Mouse (Mus musculus) kidney, embryonic 15.5 days (tissue): ENCODE results near the gene Pitpnm2. TPM values are rescaled to one million over a fixed set of nuclear protein-coding genes. Genes with fewer than 3 reads are reported as not detected.

Experiments used
- ATAC-seq: fragments of 200-750 bp; cut with Nextera tagmentation; replicated peaks from 2 replicates; pipeline ENCODE4 v1.8.0; 2017; ENCODE audit warnings: moderate TSS enrichment; ENCODE audit not compliant: low FRiP score
- H3K27ac ChIP-seq: fragments of 300-500 bp; sonication (generic); 2 replicates; pipeline ENCODE4 v1.5.1; 2015; ENCODE audit warnings: mild to moderate bottlenecking, inconsistent platforms
- H3K27me3 ChIP-seq: fragments of 300-500 bp; sonication (generic); 2 replicates; pipeline ENCODE4 v1.6.1; 2015; ENCODE audit warnings: inconsistent platforms
- H3K36me3 ChIP-seq: fragments of 300-500 bp; sonication (generic); 2 replicates; pipeline ENCODE4 v1.6.1; 2015; ENCODE audit warnings: inconsistent platforms
- H3K4me1 ChIP-seq: fragments of 300-500 bp; sonication (generic); 2 replicates; pipeline ENCODE4 v1.6.1; 2015; ENCODE audit warnings: inconsistent platforms
- H3K4me2 ChIP-seq: fragments of 300-500 bp; sonication (generic); 2 replicates; pipeline ENCODE4 v1.6.1; 2015; ENCODE audit warnings: moderate library complexity, mild to moderate bottlenecking, inconsistent platforms
- H3K4me3 ChIP-seq: fragments of 300-500 bp; sonication (generic); replicated peaks from 2 replicates; pipeline ENCODE4 v1.5.1; 2015; ENCODE audit warnings: mild to moderate bottlenecking, inconsistent platforms
- H3K9ac ChIP-seq: fragments of 300-500 bp; sonication (generic); 2 replicates; pipeline ENCODE4 v1.6.1; 2015; ENCODE audit warnings: mild to moderate bottlenecking, inconsistent platforms
- H3K9me3 ChIP-seq: fragments of 300-500 bp; sonication (generic); replicated peaks from 2 replicates; pipeline ENCODE4 v1.6.1; 2016; ENCODE audit warnings: inconsistent platforms
- WGBS: fragments of 180-500 bp; shearing (Covaris S2); methylation state at CpG from one replicate; pipeline ENCODE4 v1.1.7; 2015; ENCODE audit warnings: mixed read lengths; 5-methylcytosine and 5-hydroxymethylcytosine counted together
- polyA plus RNA-seq: library from polyadenylated mRNA; unstranded; fragments of >200 nt; fragmentation: Nextera tagmentation; extraction: Ambion mirVana; gene quantifications from 2 replicates; pipeline ENCODE4 v1.2.1, GENCODE M21; 2015

The Pitpnm2 gene
- polyA plus RNA-seq, 1 experiment from 2014 or later: 3.6 TPM

DNA sequence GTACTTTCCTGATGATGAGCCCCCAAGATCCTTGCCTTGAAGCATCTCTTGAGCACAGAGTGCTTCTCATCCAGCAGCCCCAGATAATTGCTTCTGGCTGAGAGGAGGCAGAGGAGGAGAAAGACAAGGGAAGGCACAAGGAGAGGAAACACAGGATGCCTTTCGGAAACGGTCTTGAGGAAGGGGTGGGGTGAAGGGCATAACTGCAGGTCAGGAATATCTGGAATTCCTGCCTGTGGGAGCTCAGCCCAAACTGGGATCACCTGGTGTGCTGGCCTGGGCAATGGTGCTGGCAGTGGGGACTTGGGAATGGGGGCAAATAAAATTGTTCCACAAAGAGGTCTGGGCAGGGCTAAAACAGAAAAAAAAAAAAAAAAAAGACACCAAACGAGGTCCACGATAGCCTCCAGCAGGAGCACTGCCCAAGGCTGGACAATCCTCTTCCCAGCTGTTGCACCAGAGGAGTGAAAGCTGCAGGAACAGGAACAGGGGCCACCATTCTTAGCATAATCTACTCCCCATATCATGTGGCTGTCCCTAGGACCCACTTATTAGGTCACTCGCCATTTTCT lies 43.7 kb downstream of the Pitpnm2 start:
- H3K9ac ChIP-seq: no peak overlapping the region
- peaks cover 71% of the 10 kb centered on the region for H3K4me1 ChIP-seq

GRCm38 (mm10) chr5:124205211-124205610 lies 44.3 kb downstream of the Pitpnm2 start:
- peaks cover 74% of the 10 kb centered on the region for H3K4me1 ChIP-seq
- no peaks in the 10 kb centered on the region for H3K9me3 ChIP-seq
- H3K27me3 ChIP-seq: no peaks in the 10 kb centered on the region
- no peak overlapping the region for H3K4me2 ChIP-seq
- WGBS: 76% methylated on average over 9 of the region's 9 CpGs
- H3K27ac ChIP-seq: no peak overlapping the region
- no peak overlapping the region for H3K9ac ChIP-seq
- no peak overlapping the region for H3K4me3 ChIP-seq
- ATAC-seq: no peak
- H3K36me3 ChIP-seq: no peaks in the 10 kb centered on the region

More for the DNA sequence above, 43.7 kb downstream of the Pitpnm2 start:
- 33% methylated on average over 5 of the region's 5 CpGs for WGBS
- Histone ChIP-seq H3K4me2 (no peak overlapping the region), H3K9me3 (no peaks in the 10 kb centered on the region), H3K27ac (peak overlapping the region; percentile 76), H3K36me3 (no peaks in the 10 kb centered on the region), H3K27me3 (no peaks in the 10 kb centered on the region), H3K4me3 (no peak overlapping the region)
- ATAC-seq: no peak

GRCm38 (mm10) chr5:124204127-124204794 lies 45.3 kb downstream of the Pitpnm2 start:
- peak overlapping the region; percentile 41; the same call in 1 of the 2 replicates for H3K27ac ChIP-seq
- H3K4me2 ChIP-seq: no peak overlapping the region
- no peaks in the 10 kb centered on the region for H3K9me3 ChIP-seq
- no peaks in the 10 kb centered on the region for H3K27me3 ChIP-seq
- WGBS: 94% methylated on average over 9 of the region's 9 CpGs
- no peak for ATAC-seq
- H3K4me3 ChIP-seq: no peak overlapping the region
- H3K4me1 ChIP-seq: peaks cover 77% of the 10 kb centered on the region
- no peak overlapping the region for H3K9ac ChIP-seq
- no peaks in the 10 kb centered on the region for H3K36me3 ChIP-seq

DNA sequence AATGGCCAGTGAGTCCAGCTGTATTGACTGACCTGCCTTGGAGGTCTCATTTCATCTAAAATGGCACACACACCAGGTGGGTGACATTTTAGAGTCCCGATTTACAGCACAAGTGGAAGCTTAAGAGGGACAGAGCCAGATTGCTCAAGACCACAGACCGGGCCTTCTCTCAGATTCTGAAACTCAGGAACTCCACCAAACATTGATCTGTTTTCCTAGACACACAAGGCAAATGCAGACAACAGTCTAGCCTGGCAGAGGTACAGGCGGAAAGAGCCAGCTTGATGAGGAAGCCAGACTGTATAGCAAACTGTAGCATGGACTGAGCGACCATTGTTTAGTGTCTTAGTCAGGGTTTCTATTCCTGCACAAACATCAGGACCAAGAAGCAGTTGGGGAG lies 46.3 kb downstream of the Pitpnm2 start:
- peaks cover 81% of the 10 kb centered on the region for H3K4me1 ChIP-seq

DNA sequence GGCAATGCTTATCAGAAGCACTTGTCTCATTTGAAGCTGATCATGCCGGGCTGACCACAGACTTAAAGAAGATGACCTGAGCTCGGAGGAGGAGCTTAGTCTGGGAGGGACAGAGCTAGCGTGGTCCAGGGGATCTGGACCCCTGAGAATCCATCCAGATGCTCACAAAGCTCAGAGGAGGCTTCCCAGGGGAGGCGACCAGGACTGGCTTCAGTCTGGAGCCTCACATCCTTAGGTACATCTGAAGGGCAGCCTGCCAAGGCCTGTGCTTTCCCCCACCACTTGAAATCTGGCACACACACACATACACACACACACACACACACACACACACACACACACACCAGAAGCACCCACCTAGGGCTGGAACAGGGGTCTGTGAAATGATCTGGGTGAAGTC lies 47.5 kb downstream of the Pitpnm2 start:
- no peak for ATAC-seq
- peaks cover 73% of the 10 kb centered on the region for H3K4me1 ChIP-seq
- no peaks in the 10 kb centered on the region for H3K9me3 ChIP-seq
- no peak overlapping the region for H3K4me3 ChIP-seq
- no peak overlapping the region for H3K4me2 ChIP-seq
- no peak overlapping the region for H3K9ac ChIP-seq
- no peaks in the 10 kb centered on the region for H3K27me3 ChIP-seq
- H3K27ac ChIP-seq: no peak overlapping the region
- no peaks in the 10 kb centered on the region for H3K36me3 ChIP-seq
- 65% methylated on average over 4 of the region's 4 CpGs for WGBS

More for the DNA sequence above, 46.3 kb downstream of the Pitpnm2 start:
- no peak overlapping the region for H3K4me2 ChIP-seq
- H3K9ac ChIP-seq: no peak overlapping the region
- H3K36me3 ChIP-seq: no peaks in the 10 kb centered on the region
- 79% methylated on average over 4 of the region's 4 CpGs for WGBS
- H3K27ac ChIP-seq: peak overlapping the region; percentile 79
- no peak overlapping the region for H3K4me3 ChIP-seq
- no peaks in the 10 kb centered on the region for H3K9me3 ChIP-seq
- no peak for ATAC-seq
- no peaks in the 10 kb centered on the region for H3K27me3 ChIP-seq

DNA sequence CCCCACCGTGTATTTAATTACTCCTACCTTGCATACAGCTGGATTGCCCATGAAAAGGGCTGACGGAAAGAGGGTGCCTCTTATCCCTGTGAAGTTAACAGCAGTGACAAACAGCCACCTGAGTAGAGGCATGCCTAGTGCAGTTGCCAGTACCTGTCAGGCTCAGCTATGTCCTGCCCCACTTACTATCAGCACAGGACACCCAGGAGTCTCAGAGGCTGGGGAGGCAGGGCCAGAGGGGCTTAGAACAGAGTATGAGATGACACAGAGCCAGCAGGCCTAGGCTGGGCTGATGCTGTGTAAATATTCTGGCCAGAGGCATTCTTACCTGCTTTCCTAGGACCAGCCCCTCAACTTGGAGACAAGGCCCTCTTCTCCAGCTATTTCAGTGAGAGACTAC lies 48.0 kb downstream of the Pitpnm2 start:
- Histone ChIP-seq H3K4me2 (no peak overlapping the region), H3K36me3 (no peaks in the 10 kb centered on the region), H3K27me3 (no peaks in the 10 kb centered on the region), H3K27ac (no peak overlapping the region), H3K9ac (no peak overlapping the region), H3K4me3 (no peak overlapping the region), H3K4me1 (peaks cover 73% of the 10 kb centered on the region), H3K9me3 (no peaks in the 10 kb centered on the region)
- ATAC-seq: no peak
- WGBS: 81% methylated on average over 2 of the region's 2 CpGs

DNA sequence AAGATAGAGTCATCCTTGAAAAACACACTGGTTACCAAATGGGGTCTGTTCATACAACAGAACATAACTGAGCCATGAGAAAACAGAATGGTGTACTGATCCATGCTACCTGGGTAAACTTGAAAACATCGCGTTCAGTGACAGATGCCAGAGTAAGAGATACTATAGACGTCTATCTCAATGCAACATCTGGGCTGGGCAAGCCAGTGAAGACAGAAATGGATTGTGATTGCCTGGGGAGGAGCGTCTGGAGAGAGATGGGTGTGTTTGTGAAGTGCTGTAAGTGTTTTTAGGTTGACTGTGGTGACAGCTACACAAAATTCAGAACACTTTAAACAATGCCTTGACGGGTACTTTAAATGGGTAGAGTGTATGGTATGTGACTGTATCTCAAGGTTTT lies 48.7 kb downstream of the Pitpnm2 start:
- Histone ChIP-seq H3K27me3 (no peaks in the 10 kb centered on the region), H3K9ac (no peak overlapping the region), H3K4me2 (no peak overlapping the region), H3K4me1 (peaks cover 71% of the 10 kb centered on the region), H3K36me3 (no peaks in the 10 kb centered on the region), H3K27ac (no peak overlapping the region), H3K9me3 (no peaks in the 10 kb centered on the region), H3K4me3 (no peak overlapping the region)
- whole genome bisulfite sequencing: 77% methylated on average over 5 of the region's 5 CpGs
- ATAC-seq: no peak

DNA sequence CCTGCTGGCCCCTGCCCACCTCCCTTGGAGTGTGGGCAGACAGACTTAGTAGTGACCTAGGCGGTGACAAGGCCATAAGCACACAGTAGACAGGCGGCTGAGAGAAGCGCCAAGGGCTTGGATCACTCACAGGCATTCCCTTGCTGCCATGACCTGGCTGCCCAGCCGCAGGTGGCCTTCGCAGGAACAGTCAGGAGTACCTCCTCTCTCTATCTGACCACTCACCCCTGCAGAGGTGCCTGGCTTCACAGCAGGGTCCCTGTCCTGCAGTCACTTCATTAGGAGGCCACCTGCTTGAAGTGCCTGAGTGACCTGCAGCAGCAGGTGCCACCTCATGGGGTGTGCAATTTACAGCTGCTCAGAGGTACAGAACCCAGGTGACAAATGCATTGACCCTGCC lies 50.4 kb downstream of the Pitpnm2 start:
- Histone ChIP-seq H3K4me1 (peaks cover 70% of the 10 kb centered on the region), H3K4me3 (no peak overlapping the region), H3K27me3 (no peaks in the 10 kb centered on the region), H3K27ac (no peak overlapping the region), H3K9ac (no peak overlapping the region), H3K9me3 (no peaks in the 10 kb centered on the region), H3K4me2 (no peak overlapping the region), H3K36me3 (no peaks in the 10 kb centered on the region)
- ATAC-seq: no peak
- 77% methylated on average over 5 of the region's 5 CpGs for WGBS

DNA sequence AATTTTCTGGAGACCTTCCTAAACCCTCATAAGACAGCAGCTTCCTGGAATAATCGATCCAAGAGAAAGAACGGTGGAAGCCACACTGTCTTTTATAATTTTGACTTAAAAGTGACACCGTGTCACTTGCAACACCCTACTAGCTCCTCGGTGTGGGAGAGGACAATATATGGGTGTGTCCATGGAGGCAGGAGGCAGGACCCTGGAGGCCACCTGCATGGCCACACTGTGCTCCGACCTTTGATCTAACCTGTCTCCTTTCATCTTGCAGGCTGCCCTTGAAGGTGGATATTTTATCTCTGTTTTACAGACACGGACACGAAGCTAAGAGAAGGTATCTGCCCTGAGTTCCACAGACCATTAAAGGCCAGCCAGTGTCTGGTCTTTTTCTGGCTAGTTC lies 51.1 kb downstream of the Pitpnm2 start:
- H3K4me2 ChIP-seq: no peak overlapping the region
- no peaks in the 10 kb centered on the region for H3K36me3 ChIP-seq
- no peak overlapping the region for H3K4me3 ChIP-seq
- H3K4me1 ChIP-seq: peaks cover 72% of the 10 kb centered on the region
- no peak overlapping the region for H3K9ac ChIP-seq
- H3K27me3 ChIP-seq: no peaks in the 10 kb centered on the region
- no peak overlapping the region for H3K27ac ChIP-seq
- H3K9me3 ChIP-seq: no peaks in the 10 kb centered on the region
- ATAC-seq: no peak
- WGBS: 66% methylated on average over 7 of the region's 7 CpGs

GRCm38 (mm10) chr5:124196082-124196481 lies 53.5 kb downstream of the Pitpnm2 start:
- H3K36me3 ChIP-seq: no peaks in the 10 kb centered on the region
- no peak overlapping the region for H3K27ac ChIP-seq
- peaks cover 67% of the 10 kb centered on the region for H3K4me1 ChIP-seq
- H3K9me3 ChIP-seq: no peaks in the 10 kb centered on the region
- H3K27me3 ChIP-seq: no peaks in the 10 kb centered on the region
- no peak overlapping the region for H3K4me2 ChIP-seq
- H3K9ac ChIP-seq: no peak overlapping the region
- no peak for ATAC-seq
- 69% methylated on average over 4 of the region's 4 CpGs for WGBS
- H3K4me3 ChIP-seq: no peak overlapping the region

DNA sequence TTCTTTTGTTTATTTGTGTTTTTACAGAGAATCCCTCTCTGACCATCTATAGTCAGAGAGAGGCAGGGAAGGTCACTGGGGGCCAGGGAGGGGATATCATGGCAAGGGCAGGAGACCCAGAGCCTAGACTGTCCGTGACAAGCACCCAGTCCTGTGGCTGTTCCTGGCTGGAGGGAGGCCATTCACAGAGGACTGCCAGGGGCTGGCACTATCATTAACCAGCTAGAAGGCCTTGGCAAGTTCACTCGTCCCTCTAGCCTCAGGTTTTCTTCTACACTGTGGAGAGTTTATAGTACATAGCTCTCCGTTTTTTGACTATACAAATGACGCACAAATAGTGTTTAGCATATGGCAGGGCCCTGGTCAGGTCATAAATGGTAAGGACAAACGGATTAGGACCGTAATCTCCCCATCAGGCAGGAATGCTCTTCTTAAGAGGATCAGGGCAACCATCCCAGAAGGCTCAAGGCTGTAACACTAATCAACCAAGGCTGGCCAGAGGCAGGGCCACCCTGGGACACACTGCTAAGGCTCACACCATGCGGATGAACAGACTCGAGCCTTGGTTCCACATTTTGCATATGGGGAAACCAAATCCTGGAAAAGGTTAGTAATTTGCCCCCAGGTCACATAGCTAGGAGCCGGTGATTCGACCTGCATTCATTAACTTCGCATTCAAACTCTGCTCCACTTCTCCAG lies 55.0 kb downstream of the Pitpnm2 start:
- Histone ChIP-seq H3K4me2 (no peak overlapping the region), H3K27me3 (no peaks in the 10 kb centered on the region), H3K9me3 (no peaks in the 10 kb centered on the region), H3K36me3 (no peaks in the 10 kb centered on the region), H3K4me1 (peaks cover 56% of the 10 kb centered on the region), H3K9ac (no peak overlapping the region), H3K4me3 (no peak overlapping the region), H3K27ac (no peak overlapping the region)
- 60% methylated on average over 11 of the region's 11 CpGs for WGBS
- no peak for ATAC-seq

DNA sequence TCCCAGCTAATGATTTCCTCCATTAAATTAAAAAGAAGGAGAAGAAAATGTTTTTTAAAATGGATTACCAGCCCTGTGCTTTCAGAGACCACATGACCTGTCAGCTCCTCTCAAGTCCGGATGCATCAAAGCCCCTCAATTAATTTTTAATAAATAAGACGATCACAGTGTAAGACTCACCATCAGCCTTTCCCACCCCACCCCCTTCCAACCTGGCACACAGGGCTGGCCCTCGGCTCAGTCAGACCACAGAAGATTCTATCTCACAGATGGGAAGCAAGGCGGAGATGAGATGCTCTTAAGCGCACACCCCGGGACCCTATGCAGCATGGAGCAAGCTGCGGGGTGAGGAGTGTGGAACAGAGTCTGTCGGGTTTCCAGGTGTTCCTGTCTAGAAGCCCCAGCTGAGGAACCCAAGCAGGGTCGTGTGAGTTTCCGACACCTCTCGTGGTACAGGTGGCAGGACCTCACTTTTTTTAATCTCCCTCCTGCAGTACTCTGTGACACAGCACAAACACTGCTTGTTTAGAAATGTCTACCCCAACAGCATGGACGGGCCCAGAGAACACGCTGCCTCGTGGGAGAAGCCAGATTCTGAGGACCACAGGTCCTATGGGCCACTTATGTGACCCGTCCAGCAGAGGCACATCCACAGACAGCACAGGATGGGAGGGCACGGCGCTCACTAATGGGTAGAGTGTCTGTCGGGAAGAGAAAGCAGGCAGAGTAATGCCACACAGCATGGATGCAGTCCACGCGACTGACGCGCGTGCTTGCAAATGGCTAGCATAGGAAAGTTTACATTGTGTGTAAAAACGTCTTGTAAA lies 56.1 kb downstream of the Pitpnm2 start:
- Histone ChIP-seq H3K27ac (no peak overlapping the region), H3K27me3 (no peaks in the 10 kb centered on the region), H3K4me3 (no peak overlapping the region), H3K9ac (no peak overlapping the region), H3K4me2 (no peak overlapping the region), H3K36me3 (no peaks in the 10 kb centered on the region), H3K9me3 (no peaks in the 10 kb centered on the region), H3K4me1 (peaks cover 51% of the 10 kb centered on the region)
- WGBS: 71% methylated on average over 24 of the region's 24 CpGs
- ATAC-seq: no peak
